Mouse (Mus musculus) heart, postnatal 36 days (tissue): ENCODE measurements at regions not wholly inside any gene's neighbourhood (a gene's known extent, or its start where the extent isn't known, plus 50 kb on each side); places are given as distances from the start of the nearest gene placed in this dataset.

Experiments used
- DNase-seq, 2 experiments: peaks; one replicate each; pipeline ENCODE4 v3.0.0; 2021 to 2022
- intact Hi-C: fragments of 180-260 bp; cut with DNase I; formaldehyde crosslinking; loops from one replicate; pipeline ENCODE4 v1.15.1; 2025

DNA sequence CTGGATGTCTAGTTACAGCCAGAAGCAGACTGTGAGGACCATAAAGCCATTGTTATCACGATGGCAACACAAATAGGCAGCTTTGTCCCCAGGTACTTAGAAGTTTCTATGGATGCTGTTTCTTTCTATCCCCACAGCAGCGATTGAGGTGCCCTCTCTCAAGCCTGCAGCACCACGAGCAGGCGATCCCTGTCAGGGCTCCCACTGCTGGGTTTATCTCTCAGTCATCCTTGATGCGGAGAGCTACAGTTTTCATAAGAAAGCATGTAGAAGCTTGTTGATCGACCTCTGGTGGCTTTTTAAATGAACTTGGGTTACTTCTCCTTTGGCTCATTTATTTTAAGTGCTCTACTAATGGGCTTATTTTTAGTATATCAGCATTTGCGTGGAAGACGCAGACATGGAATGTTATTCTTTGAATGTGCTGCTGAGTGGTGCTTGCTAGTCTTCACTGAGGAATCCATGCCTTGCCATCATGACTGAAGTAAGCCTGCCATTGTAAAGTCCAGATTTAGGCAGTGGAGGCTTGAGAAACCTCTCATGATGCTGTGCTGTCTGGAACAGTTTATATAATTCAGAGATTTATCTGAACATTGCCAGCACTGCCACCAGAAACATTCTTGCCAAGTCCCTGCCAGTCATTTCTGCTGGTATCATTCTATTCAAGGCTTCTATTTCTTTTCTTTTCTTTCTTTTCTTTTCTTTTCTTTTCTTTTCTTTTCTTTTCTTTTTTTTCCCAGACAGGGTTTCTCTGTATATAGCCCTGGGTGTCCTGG is 161.0 kb downstream of the Cxcl12 start:
- DNase-seq = no peak

DNA sequence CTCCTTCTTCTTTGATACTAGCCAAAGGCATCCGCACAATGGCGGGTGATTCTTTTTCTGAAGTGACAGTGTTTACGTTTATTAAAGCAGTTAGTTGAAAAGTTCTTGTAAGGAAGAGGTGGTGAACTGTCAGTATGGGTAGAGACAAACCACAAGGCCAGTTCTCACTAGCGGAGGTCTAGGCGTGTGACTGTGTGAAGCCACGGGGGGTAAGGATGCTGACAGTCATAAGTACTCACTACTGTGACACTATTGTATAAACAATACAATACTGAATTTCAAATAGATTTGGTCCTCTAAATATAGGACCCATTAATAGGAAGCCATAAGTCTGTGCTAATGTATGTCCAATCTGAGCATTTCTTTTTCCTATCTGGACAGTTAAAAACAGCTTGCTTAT is 161.9 kb downstream of the Cxcl12 start:
- DNase-seq = no peak
- intact Hi-C loops = no loop called here

More for the DNA sequence above, 161.0 kb downstream of the Cxcl12 start:
- intact Hi-C loops = loop anchor here (5.0 kb wide), 1 partner anchor 157 kb away; no protein-coding TSS in a partner anchor

DNA sequence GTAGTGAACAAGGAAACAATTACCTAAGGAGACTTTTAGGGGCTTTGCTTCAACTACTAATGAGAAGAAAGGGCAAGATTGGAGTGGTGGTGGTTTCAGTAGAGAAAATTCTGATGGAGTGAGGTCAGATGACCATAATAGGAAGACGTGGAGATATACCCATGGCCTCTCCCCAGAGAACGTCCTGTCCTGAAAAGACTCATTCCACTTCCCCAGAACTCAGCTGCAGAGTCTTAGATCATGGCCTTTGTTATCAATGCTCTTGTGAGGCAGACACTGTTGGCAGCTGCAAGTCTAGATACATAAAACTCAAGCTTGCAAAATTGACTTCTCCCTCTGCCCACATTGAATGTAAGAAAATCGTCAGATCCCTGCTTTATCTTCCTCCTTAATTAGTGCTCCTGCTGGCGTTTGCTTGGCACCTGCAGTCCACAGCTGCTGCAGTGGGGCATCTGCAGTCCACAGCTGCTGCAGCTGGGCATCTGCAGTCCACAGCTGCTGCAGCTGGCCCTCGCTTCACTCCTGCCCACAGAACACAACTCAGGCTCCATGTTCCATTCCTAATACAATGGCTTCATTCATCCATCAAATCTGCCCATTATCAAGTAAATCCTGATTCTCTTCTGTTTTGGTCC is 162.5 kb downstream of the Cxcl12 start:
- intact Hi-C loops = no loop called here
- no peak for DNase-seq

DNA sequence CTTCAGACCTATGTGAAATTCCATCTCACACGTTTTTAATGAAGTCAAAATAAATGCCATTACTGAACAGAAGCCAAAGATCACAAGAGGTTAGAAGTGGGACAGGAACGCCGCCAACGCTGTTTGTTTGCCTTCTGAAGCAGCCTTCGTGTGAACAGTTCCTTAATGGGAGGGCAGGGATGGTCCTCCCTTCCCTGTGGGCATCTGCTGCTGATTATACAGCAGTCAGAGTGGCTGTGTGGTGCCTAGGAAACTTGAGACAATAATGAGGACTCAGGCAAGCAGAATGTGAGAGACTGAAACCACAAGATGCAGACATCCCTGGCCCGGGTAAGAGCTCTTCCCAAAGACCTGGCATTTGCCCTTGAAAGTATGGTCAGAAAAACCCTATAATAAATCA is 164.3 kb downstream of the Cxcl12 start:
- DNase-seq = no peak
- intact Hi-C loops = no loop called here

DNA sequence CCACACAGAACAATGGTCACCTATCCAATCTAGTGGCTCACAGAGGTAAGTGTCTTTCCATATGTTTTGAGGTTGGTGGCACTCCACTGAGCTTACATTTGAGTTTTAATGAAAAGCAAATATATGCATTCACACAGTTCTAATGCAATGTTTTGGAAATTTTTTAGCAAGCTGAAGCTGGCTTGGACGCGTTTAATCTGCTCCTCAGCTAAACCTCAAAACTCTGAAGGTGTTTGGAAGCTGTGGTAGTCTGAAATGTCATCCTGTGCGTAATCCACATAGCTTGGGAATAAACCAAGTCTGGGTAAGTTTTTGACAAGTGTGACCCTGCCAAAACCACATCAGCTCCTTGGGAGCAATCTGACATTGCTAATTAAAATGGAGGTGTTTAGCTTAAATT is 173.8 kb downstream of the Cxcl12 start:
- intact Hi-C loops = no loop called here
- no peak for DNase-seq

GRCm38 (mm10) chr6:117347356-117347755 is 179.0 kb downstream of the Cxcl12 start:
- DNase-seq = no peak
- intact Hi-C loops = loop anchor here (5.0 kb wide), 2 partner anchors 90 to 100 kb away; no protein-coding TSS in a partner anchor

- intact Hi-C loops = loop anchor here (2.0 to 5.0 kb wide), 2 partner anchors 140 to 181 kb away; no protein-coding TSS in a partner anchor
- no peak for DNase-seq
Observed at GRCm38 (mm10) chr6:117351846-117352245, 183.5 kb downstream of the Cxcl12 start.

DNA sequence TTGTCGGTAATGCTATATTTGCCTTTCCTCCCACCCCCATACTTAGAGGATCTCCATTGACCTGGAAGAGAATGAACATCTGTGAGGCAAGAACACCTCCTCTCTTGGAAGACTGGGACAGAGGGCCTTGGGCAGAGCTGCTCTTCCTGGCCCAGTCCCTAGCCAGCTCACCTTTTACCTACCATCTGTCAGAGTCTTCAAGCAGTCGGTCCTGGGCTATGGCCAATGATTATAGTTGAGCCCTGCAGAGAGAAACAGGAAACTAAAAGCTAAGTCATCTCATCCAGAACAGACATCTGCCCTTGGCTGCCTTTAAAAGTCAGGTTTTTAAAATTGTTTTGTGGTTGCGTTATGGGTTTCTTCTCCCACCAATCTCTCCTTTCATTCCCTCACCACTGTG is 184.8 kb downstream of the Cxcl12 start:
- intact Hi-C loops = loop anchor here (2.0 to 5.0 kb wide), 2 partner anchors 139 to 182 kb away; no protein-coding TSS in a partner anchor
- no peak for DNase-seq

- DNase-seq = no peak
- intact Hi-C loops = loop anchor here (5.0 kb wide), 1 partner anchor 191 kb away; no protein-coding TSS in a partner anchor
Observed at GRCm38 (mm10) chr6:117356101-117356500, 187.8 kb downstream of the Cxcl12 start.

DNA sequence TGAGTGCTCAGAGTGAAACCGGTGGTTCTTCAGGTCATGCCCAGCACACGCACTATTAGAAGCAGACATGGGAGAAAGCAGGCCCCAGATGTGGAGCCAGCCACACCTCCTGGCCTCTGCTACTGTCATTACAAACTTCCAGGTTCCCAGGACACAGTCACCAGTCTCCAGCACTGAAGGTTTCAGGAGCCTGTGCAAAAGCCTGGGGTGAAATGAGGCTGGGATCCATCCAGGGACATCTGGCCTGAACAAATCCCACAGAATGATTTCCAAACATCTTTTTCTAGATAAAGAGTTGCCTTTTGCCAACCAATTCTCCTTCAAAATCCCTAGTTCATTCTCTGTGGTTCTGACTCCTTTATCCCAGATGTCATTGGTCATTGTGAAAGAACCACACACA is 191.1 kb downstream of the Cxcl12 start:
- intact Hi-C loops = loop anchor here (5.0 kb wide), 1 partner anchor 188 kb away; no protein-coding TSS in a partner anchor
- no peak for DNase-seq

GRCm38 (mm10) chr6:117366563-117366962 is 198.2 kb downstream of the Cxcl12 start:
- intact Hi-C loops = loop anchor here (10.0 kb wide), 1 partner anchor 458 kb away; no protein-coding TSS in a partner anchor
- no peak for DNase-seq

DNA sequence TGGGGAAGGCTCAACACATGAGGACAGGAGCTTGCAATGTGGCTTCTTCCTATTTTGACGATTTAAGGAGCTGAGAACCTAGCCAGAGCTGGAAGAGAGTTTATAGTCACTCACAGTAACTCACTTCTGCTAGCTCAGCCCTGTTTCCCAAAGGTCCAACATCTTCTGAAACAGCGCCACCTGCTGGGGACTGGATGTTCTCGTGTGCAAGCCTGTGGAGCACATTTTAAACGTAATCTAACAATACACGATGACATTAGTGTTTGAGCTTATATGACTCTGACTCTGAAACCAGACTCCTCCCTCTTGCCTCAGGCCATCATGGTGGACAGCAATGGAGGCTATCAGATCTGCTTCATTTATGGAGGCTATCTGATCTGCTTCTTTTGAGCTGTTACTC is 207.7 kb downstream of the Cxcl12 start:
- no peak for DNase-seq
- intact Hi-C loops = no loop called here

- no peak for DNase-seq
- intact Hi-C loops = no loop called here
Observed at GRCm38 (mm10) chr6:117379904-117380303, 211.6 kb downstream of the Cxcl12 start.

DNA sequence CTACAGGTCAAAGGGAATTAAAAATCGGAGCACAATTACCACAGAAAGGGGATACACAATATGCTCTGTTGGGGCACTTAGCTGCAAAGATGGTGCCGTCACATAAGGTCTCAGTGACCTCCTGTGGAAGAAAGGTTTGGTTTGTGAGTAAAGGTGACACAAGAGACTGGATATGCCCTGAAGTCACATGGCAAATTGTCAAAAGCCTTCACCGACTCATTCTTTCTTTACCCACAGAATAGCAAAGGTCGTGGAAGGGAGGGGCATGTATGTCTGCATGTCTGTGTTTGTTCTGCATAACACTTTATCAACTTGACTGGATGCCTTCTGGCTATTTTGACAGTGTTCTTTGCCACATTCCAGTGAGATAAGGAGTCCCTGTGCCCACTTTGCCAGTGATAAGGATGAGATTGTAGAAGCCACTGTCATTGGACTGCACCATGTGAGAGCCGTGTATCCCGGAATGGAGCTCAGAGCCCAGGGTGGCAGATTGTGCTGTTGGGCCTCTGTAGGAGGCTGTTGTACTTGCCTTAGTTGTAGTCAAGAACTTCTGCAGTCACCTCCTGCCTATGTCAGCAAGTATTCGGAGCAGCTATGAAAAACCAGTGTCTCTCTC is 222.0 kb downstream of the Cxcl12 start:
- intact Hi-C loops = no loop called here
- peak in 1 of 2 experiments; percentile 22 for DNase-seq

- no peak for DNase-seq
- intact Hi-C loops = no loop called here
Observed at GRCm38 (mm10) chr6:117393480-117393879, 225.1 kb downstream of the Cxcl12 start.

GRCm38 (mm10) chr6:117405589-117406311 is 237.4 kb downstream of the Cxcl12 start:
- intact Hi-C loops = no loop called here

DNA sequence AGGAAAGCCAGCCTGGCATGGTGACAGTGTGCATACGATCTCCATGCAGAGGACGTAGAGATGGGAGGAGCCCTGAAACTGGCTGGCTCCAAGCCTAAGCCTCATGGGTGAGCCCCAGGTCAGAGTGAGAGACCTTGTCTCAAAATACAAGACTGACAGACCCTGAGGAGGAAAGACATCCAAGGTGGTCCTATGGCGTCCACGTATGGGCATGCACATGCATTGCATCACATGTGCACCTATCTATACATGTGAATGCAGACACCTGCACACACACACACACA is 237.9 kb downstream of the Cxcl12 start:
- intact Hi-C loops = no loop called here
- peak in 1 of 2 experiments; percentile 0 for DNase-seq

More at GRCm38 (mm10) chr6:117405589-117406311, 237.4 kb downstream of the Cxcl12 start:
- DNase-seq = peak in 1 of 2 experiments; percentile 1

DNA sequence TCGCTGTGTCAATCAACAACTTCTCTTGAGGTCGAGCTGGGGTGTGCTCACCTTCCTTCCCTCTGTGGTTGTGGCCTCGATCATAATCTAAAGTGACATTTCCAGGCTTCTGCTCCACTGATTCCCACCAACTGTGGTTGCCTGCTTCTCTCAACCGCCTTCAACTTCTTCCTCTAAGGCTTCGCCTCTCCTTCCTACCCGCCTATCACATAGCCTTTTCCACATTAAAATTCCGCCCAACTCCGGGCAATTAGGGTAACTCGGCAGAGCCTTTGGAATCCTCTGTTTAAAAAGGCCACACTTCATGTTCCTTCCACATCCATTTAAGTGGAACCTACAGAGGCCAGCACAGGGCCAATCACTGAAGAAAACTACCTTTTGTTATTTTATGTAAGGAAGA is 238.4 kb downstream of the Cxcl12 start:
- DNase-seq = peak in 1 of 2 experiments; percentile 0
- intact Hi-C loops = no loop called here

DNA sequence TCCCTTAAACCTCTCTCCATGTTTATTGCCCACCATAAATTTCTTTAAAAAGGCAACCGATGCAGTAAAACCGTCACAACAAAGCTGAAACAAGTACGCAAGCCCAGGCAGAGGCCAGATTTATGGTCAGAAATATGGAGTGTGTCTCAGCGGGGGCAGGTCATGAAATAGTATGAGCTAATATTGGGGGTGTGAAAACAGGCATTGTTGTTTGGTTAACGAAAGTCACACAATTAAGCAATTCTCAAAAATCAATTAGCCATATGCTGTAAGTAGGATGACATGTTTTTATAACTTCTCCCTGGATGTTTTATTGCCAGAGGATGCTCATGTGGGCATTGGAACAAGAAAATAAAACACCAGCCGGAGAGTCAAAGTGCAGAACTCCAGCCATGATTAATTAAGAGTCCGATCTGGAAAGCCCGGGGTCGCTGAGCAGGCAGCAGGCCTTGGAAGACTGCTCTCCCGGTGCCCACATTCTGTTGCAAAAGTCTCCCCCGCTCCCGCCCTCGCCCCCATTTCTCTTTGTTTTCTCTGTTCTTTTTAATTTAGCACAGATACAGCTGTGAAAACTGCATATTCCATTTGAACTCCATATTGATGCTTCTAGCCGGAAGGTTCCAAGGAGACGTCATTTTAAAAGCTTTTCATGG is 239.0 kb downstream of the Cxcl12 start:
- intact Hi-C loops = no loop called here
- DNase-seq = peak in 1 of 2 experiments; percentile 0

DNA sequence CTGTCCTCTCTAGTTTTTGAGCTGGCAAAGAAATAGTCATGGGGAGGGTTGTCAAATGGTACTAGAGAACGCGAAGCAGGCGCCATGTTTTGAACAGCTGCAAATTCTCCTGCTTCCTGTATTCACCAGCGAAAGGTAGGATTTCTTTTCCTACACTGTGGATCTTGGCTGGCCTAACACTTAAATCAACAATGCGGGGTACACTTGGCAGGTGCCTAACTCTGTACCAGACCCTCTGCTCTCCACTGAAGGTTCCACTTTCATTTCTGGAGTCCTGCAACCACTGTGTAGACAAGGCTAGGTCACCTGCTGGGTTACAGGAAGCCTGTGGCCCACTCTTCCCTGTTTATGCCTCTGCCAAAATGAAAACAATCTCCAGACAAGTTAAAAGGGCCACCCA is 239.6 kb downstream of the Cxcl12 start:
- intact Hi-C loops = no loop called here
- peak in 1 of 2 experiments; percentile 1 for DNase-seq
